Mouse (Mus musculus): ENCODE measurements around the gene Ntrk1. TPM values are rescaled to one million over a fixed set of nuclear protein-coding genes. Genes with fewer than 3 reads are reported as not detected.
A peak's percentile ranks its signal among the peaks of the same experiment; 100 is the strongest.

The Ntrk1 gene
- polyA plus RNA-seq, 1 experiment from 2014 or later = 5.4 TPM

GRCm38 (mm10) chr3:87816646-87817093 lies 21.7 kb upstream of the Ntrk1 start:
- Histone ChIP-seq H3K9ac (ENCODE audit: low read depth, low read length) (no peak overlapping the region), H3K4me2 (replicated peaks; ENCODE audit: low read depth, low read length) (no peak overlapping the region), H3K27me3 (ENCODE audit: control insufficient read depth, insufficient read depth, low read length) (peaks cover 7% of the 10 kb centered on the region), H3K4me1 (ENCODE audit: control insufficient read depth, insufficient read depth, low read length) (0 out of 2 replicates have a peak, but pooled peaks cover 5% of the 10 kb centered on the region), H3K9me3 (ENCODE audit: control insufficient read depth, low read length) (no peaks in the 10 kb centered on the region), H3K27ac (ENCODE audit: low read depth, low read length) (no peak overlapping the region), H3K36me3 (ENCODE audit: control insufficient read depth, insufficient read depth, low read length) (no peaks in the 10 kb centered on the region), H3K4me3 (ENCODE audit: low read length) (no peak overlapping the region)
- peak; percentile 67 for ATAC-seq (ENCODE audit: low FRiP score, low TSS enrichment)
- WGBS = 3% methylated on average over 12 of the region's 12 CpGs

- 46% methylated on average over 6 of the region's 6 CpGs for WGBS
- ATAC-seq (ENCODE audit: low FRiP score, low TSS enrichment) = peak; percentile 20; the same call in 1 of the 2 replicates
- H3K4me3 ChIP-seq (ENCODE audit: low read length) = no peak overlapping the region
- no peaks in the 10 kb centered on the region for H3K36me3 ChIP-seq (ENCODE audit: control insufficient read depth, insufficient read depth, low read length)
- H3K9ac ChIP-seq (ENCODE audit: low read depth, low read length) = no peak overlapping the region
- no peak overlapping the region for H3K27ac ChIP-seq (ENCODE audit: low read depth, low read length)
- 0 out of 2 replicates have a peak, but pooled peaks cover 5% of the 10 kb centered on the region for H3K4me1 ChIP-seq (ENCODE audit: control insufficient read depth, insufficient read depth, low read length)
- H3K4me2 ChIP-seq (replicated peaks; ENCODE audit: low read depth, low read length) = no peak overlapping the region
- no peaks in the 10 kb centered on the region for H3K9me3 ChIP-seq (ENCODE audit: control insufficient read depth, low read length)
- peaks cover 12% of the 10 kb centered on the region for H3K27me3 ChIP-seq (ENCODE audit: control insufficient read depth, insufficient read depth, low read length)
These were observed 21.2 kb upstream of the Ntrk1 start for GRCm38 (mm10) chr3:87816166-87816565.

- ATAC-seq (ENCODE audit: low FRiP score, low TSS enrichment) = no peak
- no peaks in the 10 kb centered on the region for H3K36me3 ChIP-seq (ENCODE audit: control insufficient read depth, insufficient read depth, low read length)
- H3K9me3 ChIP-seq (ENCODE audit: control insufficient read depth, low read length) = no peaks in the 10 kb centered on the region
- H3K4me1 ChIP-seq (ENCODE audit: control insufficient read depth, insufficient read depth, low read length) = peaks cover 13% of the 10 kb centered on the region; the same call in 1 of the 2 replicates
- H3K9ac ChIP-seq (ENCODE audit: low read depth, low read length) = no peak overlapping the region
- WGBS = 35% methylated on average over 10 of the region's 10 CpGs
- no peak overlapping the region for H3K4me2 ChIP-seq (replicated peaks; ENCODE audit: low read depth, low read length)
- H3K27ac ChIP-seq (ENCODE audit: low read depth, low read length) = no peak overlapping the region
- no peak overlapping the region for H3K4me3 ChIP-seq (ENCODE audit: low read length)
- H3K27me3 ChIP-seq (ENCODE audit: control insufficient read depth, insufficient read depth, low read length) = peaks cover 45% of the 10 kb centered on the region
These were observed 17.9 kb upstream of the Ntrk1 start for GRCm38 (mm10) chr3:87812873-87813272.

GRCm38 (mm10) chr3:87812413-87812812 lies 17.5 kb upstream of the Ntrk1 start:
- H3K27me3 ChIP-seq (ENCODE audit: control insufficient read depth, insufficient read depth, low read length) = peaks cover 46% of the 10 kb centered on the region
- 83% methylated on average over 4 of the region's 4 CpGs for WGBS
- no peak overlapping the region for H3K4me3 ChIP-seq (ENCODE audit: low read length)
- no peaks in the 10 kb centered on the region for H3K9me3 ChIP-seq (ENCODE audit: control insufficient read depth, low read length)
- no peak overlapping the region for H3K9ac ChIP-seq (ENCODE audit: low read depth, low read length)
- no peak for ATAC-seq (ENCODE audit: low FRiP score, low TSS enrichment)
- H3K4me1 ChIP-seq (ENCODE audit: control insufficient read depth, insufficient read depth, low read length) = peaks cover 13% of the 10 kb centered on the region; the same call in 1 of the 2 replicates
- no peaks in the 10 kb centered on the region for H3K36me3 ChIP-seq (ENCODE audit: control insufficient read depth, insufficient read depth, low read length)
- H3K4me2 ChIP-seq (replicated peaks; ENCODE audit: low read depth, low read length) = no peak overlapping the region
- H3K27ac ChIP-seq (ENCODE audit: low read depth, low read length) = no peak overlapping the region

GRCm38 (mm10) chr3:87811297-87811696 lies 16.3 kb upstream of the Ntrk1 start:
- peaks cover 13% of the 10 kb centered on the region; the same call in 1 of the 2 replicates for H3K4me1 ChIP-seq (ENCODE audit: control insufficient read depth, insufficient read depth, low read length)
- H3K9ac ChIP-seq (ENCODE audit: low read depth, low read length) = no peak overlapping the region
- no peaks in the 10 kb centered on the region for H3K9me3 ChIP-seq (ENCODE audit: control insufficient read depth, low read length)
- H3K36me3 ChIP-seq (ENCODE audit: control insufficient read depth, insufficient read depth, low read length) = no peaks in the 10 kb centered on the region
- 83% methylated on average over 8 of the region's 8 CpGs for WGBS
- no peak overlapping the region for H3K4me3 ChIP-seq (ENCODE audit: low read length)
- peaks cover 50% of the 10 kb centered on the region for H3K27me3 ChIP-seq (ENCODE audit: control insufficient read depth, insufficient read depth, low read length)
- H3K4me2 ChIP-seq (replicated peaks; ENCODE audit: low read depth, low read length) = no peak overlapping the region
- H3K27ac ChIP-seq (ENCODE audit: low read depth, low read length) = no peak overlapping the region
- ATAC-seq (ENCODE audit: low FRiP score, low TSS enrichment) = no peak

GRCm38 (mm10) chr3:87809322-87809962 lies 14.5 kb upstream of the Ntrk1 start:
- no peaks in the 10 kb centered on the region for H3K36me3 ChIP-seq (ENCODE audit: control insufficient read depth, insufficient read depth, low read length)
- peaks cover 13% of the 10 kb centered on the region; the same call in 1 of the 2 replicates for H3K4me1 ChIP-seq (ENCODE audit: control insufficient read depth, insufficient read depth, low read length)
- H3K4me3 ChIP-seq (ENCODE audit: low read length) = peak overlapping the region; percentile 17
- H3K4me2 ChIP-seq (replicated peaks; ENCODE audit: low read depth, low read length) = peak overlapping the region; percentile 45
- no peak overlapping the region for H3K9ac ChIP-seq (ENCODE audit: low read depth, low read length)
- H3K9me3 ChIP-seq (ENCODE audit: control insufficient read depth, low read length) = no peaks in the 10 kb centered on the region
- peak; percentile 77 for ATAC-seq (ENCODE audit: low FRiP score, low TSS enrichment)
- H3K27ac ChIP-seq (ENCODE audit: low read depth, low read length) = no peak overlapping the region
- H3K27me3 ChIP-seq (ENCODE audit: control insufficient read depth, insufficient read depth, low read length) = peaks cover 64% of the 10 kb centered on the region
- 4% methylated on average over 28 of the region's 28 CpGs for WGBS

- H3K4me3 ChIP-seq (ENCODE audit: low read length) = peak overlapping the region; percentile 12; the same call in 1 of the 2 replicates
These were observed 9.2 kb upstream of the Ntrk1 start for GRCm38 (mm10) chr3:87804038-87804677.

GRCm38 (mm10) chr3:87801681-87802080 lies 6.7 kb upstream of the Ntrk1 start:
- no peak for ATAC-seq (ENCODE audit: low FRiP score, low TSS enrichment)
- H3K27me3 ChIP-seq (ENCODE audit: control insufficient read depth, insufficient read depth, low read length) = peaks cover 66% of the 10 kb centered on the region

More at GRCm38 (mm10) chr3:87804038-87804677, 9.2 kb upstream of the Ntrk1 start:
- H3K9ac ChIP-seq (ENCODE audit: low read depth, low read length) = no peak overlapping the region
- no peaks in the 10 kb centered on the region for H3K4me1 ChIP-seq (ENCODE audit: control insufficient read depth, insufficient read depth, low read length)
- H3K36me3 ChIP-seq (ENCODE audit: control insufficient read depth, insufficient read depth, low read length) = no peaks in the 10 kb centered on the region
- H3K27me3 ChIP-seq (ENCODE audit: control insufficient read depth, insufficient read depth, low read length) = peaks cover 66% of the 10 kb centered on the region
- 4% methylated on average over 26 of the region's 26 CpGs for WGBS
- peak overlapping the region; percentile 37 for H3K4me2 ChIP-seq (replicated peaks; ENCODE audit: low read depth, low read length)
- H3K9me3 ChIP-seq (ENCODE audit: control insufficient read depth, low read length) = no peaks in the 10 kb centered on the region
- ATAC-seq (ENCODE audit: low FRiP score, low TSS enrichment) = 0 out of 2 replicates have a peak, but pooled peaks have one; percentile 41
- H3K27ac ChIP-seq (ENCODE audit: low read depth, low read length) = no peak overlapping the region

More at GRCm38 (mm10) chr3:87801681-87802080, 6.7 kb upstream of the Ntrk1 start:
- Histone ChIP-seq H3K4me3 (ENCODE audit: low read length) (no peak overlapping the region), H3K4me1 (ENCODE audit: control insufficient read depth, insufficient read depth, low read length) (peaks cover 5% of the 10 kb centered on the region; the same call in 1 of the 2 replicates), H3K9me3 (ENCODE audit: control insufficient read depth, low read length) (no peaks in the 10 kb centered on the region), H3K27ac (ENCODE audit: low read depth, low read length) (no peak overlapping the region), H3K4me2 (replicated peaks; ENCODE audit: low read depth, low read length) (no peak overlapping the region), H3K9ac (ENCODE audit: low read depth, low read length) (no peak overlapping the region), H3K36me3 (ENCODE audit: control insufficient read depth, insufficient read depth, low read length) (no peaks in the 10 kb centered on the region)
- WGBS = 57% methylated on average over 5 of the region's 5 CpGs
